Mouse (Mus musculus) MEL (cell line): Measurements from ENCODE around the gene Zeb2.

ENCODE experiments used
- CTCF ChIP-seq, 3 experiments: IDR thresholded peaks in 2 of 3; conservative IDR thresholded peaks in 1 of 3; 2 replicates each; pipeline ENCODE4 v1.5.1; 2011 to 2012; ENCODE audit warnings: low read length in 3 of 3, low read depth in 2 of 3, mild to moderate bottlenecking in 2 of 3, improper control_type of control experiment in 1 of 3, inconsistent platforms in 1 of 3, mixed read lengths in 1 of 3, moderate library complexity in 1 of 3; ENCODE audit not compliant: control insufficient read depth in 1 of 3, insufficient read depth in 1 of 3, poor library complexity in 1 of 3, severe bottlenecking in 1 of 3
- ELF1 ChIP-seq: IDR thresholded peaks from 2 replicates; pipeline ENCODE4 v1.6.1; 2014; ENCODE audit warnings: low read depth, mild to moderate bottlenecking, inconsistent platforms, low read length, improper control_type of control experiment, moderate library complexity
- MAFK ChIP-seq: IDR thresholded peaks from 2 replicates; pipeline ENCODE4 v1.6.1; 2011; ENCODE audit warnings: low read depth, mild to moderate bottlenecking, low read length, improper control_type of control experiment, borderline replicate concordance
- MAZ ChIP-seq: IDR thresholded peaks from 2 replicates; pipeline ENCODE4 v1.6.1; 2012; ENCODE audit warnings: low read depth, mild to moderate bottlenecking, inconsistent platforms, low read length, improper control_type of control experiment
- MXI1 ChIP-seq: IDR thresholded peaks from 2 replicates; pipeline ENCODE4 v1.6.1; 2011; ENCODE audit warnings: mild to moderate bottlenecking, low read depth, low read length, improper control_type of control experiment
- NRF1 ChIP-seq: IDR thresholded peaks from 2 replicates; pipeline ENCODE4 v1.6.1; 2014; ENCODE audit warnings: low read depth, mild to moderate bottlenecking, inconsistent platforms, low read length, improper control_type of control experiment, moderate library complexity; ENCODE audit not compliant: poor library complexity, insufficient read depth, severe bottlenecking
- POLR2A ChIP-seq, 2 experiments: IDR thresholded peaks; 2 replicates each; pipeline ENCODE4 v1.6.1; 2011 to 2012; ENCODE audit warnings: low read length in 2 of 2, mild to moderate bottlenecking in 2 of 2, control low read depth in 1 of 2, improper control_type of control experiment in 1 of 2, low read depth in 1 of 2, moderate library complexity in 1 of 2; ENCODE audit not compliant: control insufficient read depth in 1 of 2, insufficient read depth in 1 of 2, poor library complexity in 1 of 2
- RAD21 ChIP-seq: IDR thresholded peaks from 2 replicates; pipeline ENCODE4 v1.6.1; 2011; ENCODE audit warnings: mild to moderate bottlenecking, low read depth, low read length, improper control_type of control experiment
- SIN3A ChIP-seq: IDR thresholded peaks from 2 replicates; pipeline ENCODE4 v1.6.1; 2012; ENCODE audit warnings: low read length, improper control_type of control experiment, inconsistent platforms
- SMC3 ChIP-seq: IDR thresholded peaks from 2 replicates; pipeline ENCODE4 v1.6.1; 2011; ENCODE audit warnings: low read depth, low read length, improper control_type of control experiment
- TBP ChIP-seq: IDR thresholded peaks from 2 replicates; pipeline ENCODE4 v1.8.0; 2011; ENCODE audit warnings: low read depth, low read length, improper control_type of control experiment
- USF2 ChIP-seq, 2 experiments: IDR thresholded peaks; 2 replicates each; pipeline ENCODE4 v1.6.1; 2011 to 2012; ENCODE audit warnings: improper control_type of control experiment in 2 of 2, low read length in 2 of 2, borderline replicate concordance in 1 of 2, inconsistent platforms in 1 of 2, low read depth in 1 of 2, mild to moderate bottlenecking in 1 of 2; ENCODE audit not compliant: insufficient read depth in 1 of 2
- ZMIZ1 ChIP-seq: IDR thresholded peaks from 2 replicates; pipeline ENCODE4 v1.6.1; 2012; ENCODE audit warnings: low read depth, mild to moderate bottlenecking, inconsistent platforms, low read length, improper control_type of control experiment, moderate library complexity
- ZNF384 ChIP-seq: IDR thresholded peaks from 2 replicates; pipeline ENCODE4 v1.6.1; 2012; ENCODE audit warnings: low read depth, mild to moderate bottlenecking, inconsistent platforms, low read length, improper control_type of control experiment

GRCm38 (mm10) chr2:45129556-45129955 is 12.4 kb upstream of the Zeb2 start:
- TF ChIP-seq CTCF (IDR thresholded peaks at IDR 0.05 in 2 of 3, conservative IDR thresholded peaks at IDR 0.05 in 1 of 3; ENCODE audit: control insufficient read depth in 1 of 3, insufficient read depth in 1 of 3, low read depth in 2 of 3, low read length in 3 of 3, poor library complexity in 1 of 3, severe bottlenecking in 1 of 3) = no peak
- TF ChIP-seq POLR2A (IDR thresholded peaks at IDR 0.05; ENCODE audit: control insufficient read depth in 1 of 2, insufficient read depth in 1 of 2, low read depth in 1 of 2, low read length in 2 of 2, poor library complexity in 1 of 2) = no peak
- no peak for TF ChIP-seq SIN3A
- TF ChIP-seq MAFK = no peak
- no peak for TF ChIP-seq ELF1
- no peak for TF ChIP-seq TBP
- no peak for TF ChIP-seq ZMIZ1
- TF ChIP-seq SMC3 = no peak
- TF ChIP-seq RAD21 = no peak
- TF ChIP-seq ZNF384 = no peak
- no peak for TF ChIP-seq MXI1
- TF ChIP-seq MAZ = no peak
- TF ChIP-seq USF2 (IDR thresholded peaks at IDR 0.05; ENCODE audit: borderline replicate concordance in 1 of 2, insufficient read depth in 1 of 2, low read depth in 1 of 2, low read length in 2 of 2) = no peak
- no peak for TF ChIP-seq NRF1
